Mouse (Mus musculus) layer of hippocampus, adult 9-10 months (tissue): Measurements from ENCODE around the gene Neu1.

Source experiments
- DNase-seq: peaks from one replicate; pipeline ENCODE4 v3.0.0; 2022; ENCODE audit warnings: low spot score

The Neu1 gene

DNA sequence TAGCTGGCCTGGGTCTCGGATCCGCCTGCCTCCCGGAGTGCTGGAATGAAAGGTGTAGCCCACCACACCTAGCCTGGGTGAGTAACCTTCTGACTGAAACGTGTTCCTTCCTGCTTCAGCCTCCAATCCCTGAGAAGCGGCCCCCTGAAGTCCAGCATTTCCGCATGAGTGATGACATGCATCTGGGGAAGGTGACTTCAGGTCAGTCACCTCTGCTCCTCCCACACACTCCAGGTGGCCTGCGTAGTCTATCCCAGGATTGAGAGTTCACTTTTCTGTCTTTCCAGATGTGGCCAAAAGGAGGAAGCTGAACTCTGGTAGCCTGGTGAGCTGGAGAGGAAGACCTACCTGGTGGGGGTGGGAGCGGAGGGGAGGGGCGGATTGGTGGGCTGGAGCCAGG, 28.2 kb upstream of the Neu1 start:
- DNase-seq: no peak

DNA sequence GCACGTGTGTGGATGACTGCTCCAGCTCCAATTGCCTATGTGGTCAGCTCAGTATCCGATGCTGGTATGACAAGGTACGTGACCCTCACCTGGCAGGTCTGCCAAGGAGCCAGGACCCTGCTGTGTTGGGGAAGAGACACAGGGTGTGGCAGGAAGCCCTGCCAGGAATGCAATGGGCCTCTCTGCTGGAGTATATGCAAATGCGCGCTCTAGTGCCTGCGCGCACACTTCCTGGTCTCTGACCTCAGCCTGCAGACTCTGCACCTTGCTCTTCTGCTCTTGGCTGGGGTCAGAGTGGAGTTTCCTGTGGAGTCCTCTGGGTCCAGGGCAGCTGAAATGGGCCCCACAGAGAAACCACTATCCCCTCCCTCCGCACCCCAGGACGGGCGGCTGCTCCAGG, 20.1 kb upstream of the Neu1 start:
- DNase-seq: no peak

DNA sequence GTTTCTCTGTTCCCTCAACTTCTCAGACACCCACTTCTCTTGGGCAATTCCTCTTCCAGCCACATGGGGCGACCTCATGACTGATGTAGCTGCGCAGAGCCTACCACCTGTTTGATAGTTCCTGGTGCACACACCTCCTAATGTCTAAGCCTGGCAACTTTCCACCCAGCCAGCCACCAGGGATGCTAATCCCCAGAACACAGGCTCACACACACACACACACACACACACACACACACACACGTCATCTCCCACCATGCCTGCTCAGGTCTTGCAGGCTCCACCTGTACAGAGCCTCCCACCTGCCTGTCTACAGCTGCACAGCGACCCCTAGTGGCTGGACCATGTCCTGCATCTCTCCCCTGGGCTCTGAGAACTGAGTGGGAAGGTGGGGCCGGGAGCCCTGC, 19.1 kb upstream of the Neu1 start:
- no peak for DNase-seq

DNA sequence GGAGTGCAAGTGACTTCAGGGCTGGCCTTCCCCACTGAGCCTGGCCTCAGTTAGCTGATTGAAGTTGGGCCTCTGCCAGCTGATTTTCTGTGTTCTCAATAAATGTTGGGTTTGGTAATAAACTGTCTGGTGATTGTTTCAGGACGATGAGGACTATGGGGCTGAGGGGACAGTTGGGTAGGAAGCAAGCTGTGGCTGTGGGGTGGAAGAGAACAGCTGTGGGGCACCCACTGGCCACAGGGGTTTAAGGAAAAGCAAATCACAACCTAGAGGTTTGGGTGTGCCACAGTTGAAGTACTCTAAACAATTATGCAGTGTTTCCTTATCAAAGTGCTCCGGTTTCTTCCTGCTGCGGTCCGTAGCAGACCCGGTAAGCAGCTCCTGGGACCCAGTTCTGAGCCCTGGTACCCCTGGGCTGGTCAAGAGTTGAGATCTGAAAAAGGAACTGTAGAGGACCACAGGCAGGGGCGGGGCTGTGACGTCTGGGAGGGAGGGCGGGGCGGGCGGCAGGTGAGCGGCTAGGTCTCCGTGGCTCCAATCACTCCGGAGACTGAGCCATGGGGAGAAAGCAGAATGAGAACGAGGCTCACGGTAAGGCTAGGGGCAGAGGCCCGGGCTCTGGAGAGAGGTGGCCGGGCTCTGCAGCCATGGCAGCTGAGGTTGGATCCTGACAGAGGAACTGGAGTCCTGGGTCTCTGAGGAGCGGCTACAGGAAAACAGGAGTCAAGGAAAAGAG, 17.0 kb upstream of the Neu1 start, which contains the start of gene Slc44a4:
Slc44a4 (plus strand) TSS at position 537 of the 736 bp plus-strand sequence.
- no peak for DNase-seq

DNA sequence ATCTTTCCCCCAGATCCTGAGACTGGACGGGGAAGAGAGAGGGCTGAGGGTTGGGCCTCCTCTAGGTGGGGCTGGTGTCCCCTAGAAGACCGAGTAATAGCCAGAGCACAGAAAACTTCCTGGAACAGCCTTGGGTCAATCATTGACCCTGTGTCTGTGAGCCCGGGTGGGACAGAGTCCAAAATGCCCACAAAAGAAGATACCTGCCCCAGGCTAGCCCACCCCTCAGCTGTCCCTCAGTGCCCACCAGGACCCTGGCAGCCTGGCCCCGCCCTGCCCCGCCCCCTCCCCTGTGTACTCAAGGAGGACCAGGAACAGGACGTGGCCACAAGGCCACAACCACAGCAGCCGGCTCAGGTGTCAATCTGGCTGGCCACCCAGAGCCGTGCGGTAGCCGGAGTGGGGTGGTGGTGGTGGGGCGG, 15.6 kb upstream of the Neu1 start:
- no peak for DNase-seq

DNA sequence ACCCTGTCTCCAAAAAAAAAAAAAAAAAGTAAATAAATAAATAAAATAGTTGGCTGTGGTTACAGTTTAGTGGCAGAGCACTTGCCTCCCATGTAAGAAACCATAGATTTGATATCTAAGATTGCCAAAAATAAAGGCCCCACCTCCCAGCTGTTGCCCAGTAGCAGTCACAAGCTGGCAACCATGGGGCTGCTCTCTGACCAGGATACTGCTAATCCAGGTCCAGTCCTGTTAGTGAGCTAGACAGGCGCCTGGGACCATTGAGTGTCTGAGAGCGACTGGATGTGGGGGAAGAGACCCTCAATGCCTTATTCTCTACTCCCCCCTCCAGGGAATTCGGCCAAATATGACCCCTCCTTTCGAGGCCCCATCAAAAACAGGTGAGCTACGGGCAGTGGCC, 14.7 kb upstream of the Neu1 start:
- DNase-seq: no peak

DNA sequence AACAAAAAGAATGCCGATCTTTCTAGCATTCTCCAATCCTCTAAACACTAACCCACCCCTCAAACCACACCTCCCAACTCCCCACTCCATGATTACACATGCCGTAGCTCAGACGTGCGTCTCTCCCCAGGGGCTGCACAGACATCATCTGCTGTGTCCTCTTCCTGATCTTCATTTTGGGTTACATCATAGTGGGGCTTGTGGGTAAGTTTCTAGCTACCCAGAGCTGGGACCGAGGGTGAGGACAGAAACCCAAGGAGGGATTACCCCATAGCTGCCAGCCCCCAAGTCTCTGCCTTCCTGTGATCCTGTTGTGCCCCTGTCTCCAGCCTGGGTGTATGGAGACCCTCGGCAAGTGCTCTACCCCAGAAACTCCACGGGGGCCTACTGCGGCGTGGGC, 13.9 kb upstream of the Neu1 start:
- DNase-seq: no peak

DNA sequence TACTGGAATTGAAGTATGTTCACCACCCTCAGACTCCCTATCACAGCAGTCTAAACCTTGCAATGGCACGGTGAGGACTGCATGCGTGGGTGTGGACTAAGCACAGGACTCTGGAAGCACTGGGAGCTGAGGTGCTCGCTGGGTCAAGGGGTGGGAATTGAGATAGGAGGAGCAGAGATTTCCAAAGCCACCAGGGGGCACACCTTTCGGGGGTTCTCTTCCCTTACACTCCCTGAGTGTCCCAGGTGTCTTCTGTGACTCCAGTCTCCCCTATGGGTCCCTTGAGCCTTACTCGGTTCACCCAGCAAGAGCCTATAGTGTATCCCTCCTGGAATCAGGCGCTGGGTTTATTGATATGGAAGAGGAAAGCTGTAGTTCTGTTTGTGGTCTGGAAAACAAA, 8.1 kb upstream of the Neu1 start:
- DNase-seq: no peak

DNA sequence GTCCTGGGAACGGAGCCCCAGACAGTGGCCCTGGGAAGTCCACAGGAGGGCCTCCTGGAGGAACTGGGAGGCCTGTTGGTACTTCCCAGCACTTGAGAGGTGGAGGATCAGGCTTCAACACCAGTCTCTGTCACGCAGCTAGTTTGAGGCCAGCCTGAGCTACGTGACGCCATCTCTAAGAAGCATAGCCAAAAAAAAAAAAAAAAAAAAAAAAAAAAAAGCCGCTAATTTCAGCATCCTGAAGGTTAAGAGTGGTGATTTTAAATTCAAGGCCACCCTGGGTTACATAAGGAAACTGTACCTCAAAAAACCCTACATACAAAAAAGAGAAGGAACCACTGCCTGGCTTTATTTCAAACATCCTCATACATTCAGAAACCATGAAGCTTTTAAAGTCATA, 6.8 kb upstream of the Neu1 start:
- DNase-seq: no peak

DNA sequence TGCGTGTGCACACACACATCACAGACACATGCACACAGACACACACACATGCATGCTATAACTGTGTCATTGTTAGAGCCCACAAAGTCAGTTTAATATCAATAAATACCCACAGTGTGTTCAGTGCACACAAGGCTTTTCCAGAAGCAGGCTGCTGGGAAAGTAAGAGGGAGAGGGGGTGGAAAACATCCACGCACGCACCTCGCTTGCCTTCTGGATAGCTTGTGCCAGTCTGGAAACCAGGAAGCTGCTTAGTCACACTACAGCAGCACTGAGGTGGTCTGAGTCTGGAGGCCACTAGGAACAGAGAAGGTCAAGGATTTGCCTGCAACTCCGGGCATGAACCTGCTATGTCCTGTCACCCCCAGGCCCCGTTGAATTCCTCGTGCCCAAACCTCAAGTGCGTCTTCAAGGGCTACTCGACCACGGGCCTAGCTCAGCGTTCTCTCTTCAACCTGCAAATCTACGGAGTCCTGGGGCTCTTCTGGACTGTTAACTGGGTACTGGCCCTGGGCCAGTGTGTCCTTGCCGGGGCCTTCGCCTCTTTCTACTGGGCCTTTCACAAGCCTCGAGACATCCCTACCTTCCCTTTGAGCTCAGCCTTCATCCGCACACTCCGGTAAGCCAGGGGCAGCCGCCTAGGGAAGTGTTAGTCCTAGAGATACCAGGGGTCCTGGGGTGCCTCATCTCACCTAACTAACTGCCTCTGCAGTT, 3.6 kb upstream of the Neu1 start:
- no peak for DNase-seq

DNA sequence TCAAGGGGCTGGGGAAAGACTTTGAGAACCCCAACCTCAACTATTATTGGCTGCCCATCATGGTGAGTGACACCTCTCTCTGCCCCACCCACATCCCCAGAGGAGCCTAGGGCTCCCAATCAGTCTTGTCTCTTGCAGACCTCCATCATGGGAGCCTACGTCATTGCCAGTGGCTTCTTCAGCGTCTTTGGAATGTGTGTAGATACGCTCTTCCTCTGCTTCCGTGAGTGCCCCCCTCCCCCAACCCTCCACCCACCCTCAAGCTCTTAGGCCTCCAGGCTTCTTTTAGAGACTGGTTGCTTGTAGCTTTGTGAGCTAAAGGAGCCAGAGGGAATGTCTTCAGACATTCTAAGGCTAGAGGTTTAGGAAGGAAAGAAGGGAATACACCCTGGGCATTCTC, 2.2 kb upstream of the Neu1 start:
- DNase-seq: no peak

DNA sequence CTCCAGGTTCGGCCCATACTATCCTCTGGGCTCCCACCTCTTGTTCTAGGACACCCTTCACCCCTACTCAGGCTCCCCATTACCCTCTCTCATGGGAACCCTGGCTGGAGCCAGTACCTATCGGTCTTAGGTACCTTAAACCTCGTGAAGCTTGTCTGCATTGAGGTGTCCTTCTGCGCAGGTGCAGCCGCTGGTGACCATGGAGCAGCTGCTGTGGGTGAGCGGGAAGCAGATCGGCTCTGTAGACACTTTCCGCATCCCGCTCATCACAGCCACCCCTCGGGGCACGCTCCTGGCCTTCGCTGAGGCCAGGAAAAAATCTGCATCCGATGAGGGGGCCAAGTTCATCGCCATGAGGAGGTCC, 664 bp downstream of the Neu1 start:
- no peak for DNase-seq

DNA sequence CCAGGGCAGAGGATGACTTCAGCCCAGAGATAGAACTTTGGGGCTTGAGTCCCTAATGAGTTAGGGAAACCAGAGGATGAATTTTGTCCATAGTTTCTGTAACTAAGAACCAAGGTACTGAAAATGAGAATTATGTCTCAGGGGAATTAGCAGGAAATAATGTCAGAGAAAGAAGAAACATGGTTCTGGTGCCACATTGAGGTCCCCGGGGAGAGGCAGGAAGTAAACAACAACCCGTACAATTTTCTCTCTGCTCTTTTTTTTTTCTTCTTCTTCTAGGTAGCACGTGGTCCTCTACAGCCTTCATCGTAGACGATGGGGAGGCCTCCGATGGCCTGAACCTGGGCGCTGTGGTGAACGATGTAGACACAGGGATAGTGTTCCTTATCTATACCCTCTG, 1.2 kb downstream of the Neu1 start:
- no peak for DNase-seq

DNA sequence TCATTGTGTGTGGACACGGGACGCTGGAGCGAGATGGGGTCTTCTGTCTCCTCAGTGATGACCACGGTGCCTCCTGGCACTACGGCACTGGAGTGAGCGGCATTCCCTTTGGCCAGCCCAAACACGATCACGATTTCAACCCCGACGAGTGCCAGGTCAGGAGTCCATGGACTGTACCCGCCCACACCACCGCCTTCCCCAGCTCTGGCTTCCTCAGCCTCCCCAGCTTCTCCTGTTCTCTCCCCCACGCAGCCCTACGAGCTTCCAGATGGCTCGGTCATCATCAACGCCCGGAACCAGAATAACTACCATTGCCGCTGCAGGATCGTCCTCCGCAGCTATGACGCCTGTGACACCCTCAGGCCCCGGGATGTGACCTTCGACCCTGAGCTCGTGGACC, 3.0 kb downstream of the Neu1 start:
- no peak for DNase-seq

DNA sequence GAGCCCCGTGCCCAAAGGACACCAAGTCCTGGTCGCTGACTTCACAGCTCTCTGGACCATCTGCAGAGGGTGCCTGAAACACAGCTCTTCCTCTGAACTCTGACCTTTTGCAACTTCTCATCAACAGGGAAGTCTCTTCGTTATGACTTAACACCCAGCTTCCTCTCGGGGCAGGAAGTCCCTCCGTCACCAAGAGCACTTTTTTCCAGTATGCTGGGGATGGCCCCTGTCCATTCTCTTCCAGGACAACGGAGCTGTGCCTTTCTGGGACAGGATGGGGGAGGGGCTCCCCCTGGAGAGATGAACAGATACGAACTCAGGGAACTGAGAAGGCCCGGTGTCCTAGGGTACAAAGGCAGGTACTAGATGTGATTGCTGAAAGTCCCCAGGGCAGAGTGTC, 3.8 kb downstream of the Neu1 start:
- DNase-seq: no peak

DNA sequence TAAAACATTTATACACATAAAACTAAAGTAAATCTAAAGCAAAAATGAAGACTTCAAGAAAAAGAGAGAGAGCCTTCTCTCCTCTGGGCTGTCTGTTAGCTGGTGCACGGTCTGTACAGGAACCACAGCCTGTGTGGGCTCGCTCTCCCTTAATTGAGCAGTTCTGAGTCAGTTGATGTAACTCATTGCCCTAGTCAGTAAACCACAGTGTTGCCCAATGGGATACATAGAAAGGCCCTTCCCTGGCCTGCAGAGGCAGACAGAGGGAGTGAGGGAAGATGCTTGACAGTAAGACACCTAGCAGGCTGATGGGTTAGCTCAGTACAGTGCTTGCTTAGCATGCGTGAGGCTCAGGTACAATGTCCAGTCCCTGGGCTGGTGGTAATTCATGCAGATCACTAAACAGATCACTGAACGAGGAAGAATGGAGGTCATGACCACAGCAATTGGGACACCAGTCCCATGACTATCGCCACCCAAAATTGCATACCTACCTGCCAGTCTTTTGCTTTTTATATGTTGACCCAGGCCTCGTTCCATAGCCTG, 7.0 kb downstream of the Neu1 start:
- no peak for DNase-seq

DNA sequence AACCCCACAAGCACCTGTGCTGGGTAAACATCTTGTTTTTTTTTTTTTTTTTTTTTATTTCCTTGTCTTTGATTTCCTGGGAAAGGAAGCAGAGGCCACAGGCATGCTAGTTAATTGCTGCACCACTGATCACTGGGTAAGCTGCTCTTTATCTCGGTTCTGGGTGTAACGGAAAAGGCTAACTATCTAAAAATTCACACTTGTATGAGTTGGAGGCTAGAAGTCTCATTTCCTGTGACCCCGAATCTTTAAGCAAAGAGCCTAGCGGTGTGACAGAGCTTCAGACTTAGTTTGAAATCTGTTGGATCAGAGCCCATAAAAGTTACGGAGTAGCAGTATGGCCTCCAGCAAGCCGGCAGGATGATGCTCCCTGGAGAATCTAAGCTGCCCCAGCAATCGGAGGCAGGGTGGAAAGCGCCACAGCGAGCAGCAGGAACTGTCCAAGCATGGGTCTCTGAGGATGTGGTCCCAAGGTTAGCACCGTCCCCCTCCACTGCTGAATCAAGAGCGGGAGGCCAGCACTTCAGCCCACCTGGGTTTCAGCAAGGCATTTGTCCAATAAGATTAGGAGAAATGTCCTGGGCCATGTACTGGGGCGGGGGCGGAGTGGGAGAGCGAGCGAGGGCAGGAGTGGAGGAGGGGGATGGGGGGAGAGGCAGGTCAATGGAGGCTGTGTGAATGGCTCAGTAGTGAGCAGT, 10.4 kb downstream of the Neu1 start:
- no peak for DNase-seq

DNA sequence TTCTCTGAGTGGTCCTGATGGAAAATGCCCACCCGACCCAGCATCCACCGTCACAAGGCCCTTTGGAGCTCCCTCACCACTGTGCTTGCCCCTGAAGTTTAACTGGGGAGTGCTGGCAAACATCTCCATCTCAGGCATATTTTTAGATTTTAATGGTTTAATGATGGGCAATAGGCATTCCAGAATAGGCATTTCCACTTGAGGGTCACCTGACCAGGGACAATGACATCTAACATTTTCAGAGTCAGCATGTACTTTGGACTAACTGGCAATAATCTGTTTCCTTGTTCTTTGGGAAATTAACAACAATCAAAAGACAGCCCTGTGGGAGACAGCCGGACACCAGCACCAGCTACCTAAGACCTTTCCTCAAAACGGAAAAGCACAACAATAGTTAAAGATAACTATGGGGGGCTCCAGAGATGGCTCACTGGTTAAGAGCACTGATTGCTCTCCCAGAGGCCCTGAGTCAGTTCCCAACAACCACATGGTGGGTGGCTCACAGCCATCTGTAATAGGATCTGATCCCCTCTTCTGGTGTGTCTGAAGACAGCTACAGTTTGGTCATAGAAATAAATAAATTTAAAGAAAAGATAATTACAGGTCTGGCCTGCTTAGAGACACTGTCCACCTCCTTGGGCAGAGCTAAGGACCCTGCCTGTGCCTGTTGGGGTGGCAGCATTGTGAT, 12.2 kb downstream of the Neu1 start:
- no peak for DNase-seq

DNA sequence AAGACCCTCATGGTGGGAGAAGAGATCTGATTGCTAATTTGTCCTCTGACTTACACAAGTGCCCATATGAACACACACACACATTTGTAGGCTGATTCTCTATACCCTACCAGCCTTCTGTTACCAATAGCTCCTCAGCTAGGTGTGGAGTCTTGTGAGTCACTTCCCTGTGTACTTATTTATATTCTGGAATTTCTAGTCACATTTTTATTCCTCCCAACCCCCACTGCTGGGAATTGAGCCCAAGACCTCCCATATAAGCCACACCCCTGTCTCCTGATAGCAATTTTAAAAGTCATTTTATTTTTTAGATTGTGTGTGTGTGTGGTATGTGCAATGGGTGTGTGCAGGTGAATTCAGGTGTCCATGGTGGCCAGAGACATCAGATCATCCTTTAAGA, 13.3 kb downstream of the Neu1 start:
- DNase-seq: no peak

DNA sequence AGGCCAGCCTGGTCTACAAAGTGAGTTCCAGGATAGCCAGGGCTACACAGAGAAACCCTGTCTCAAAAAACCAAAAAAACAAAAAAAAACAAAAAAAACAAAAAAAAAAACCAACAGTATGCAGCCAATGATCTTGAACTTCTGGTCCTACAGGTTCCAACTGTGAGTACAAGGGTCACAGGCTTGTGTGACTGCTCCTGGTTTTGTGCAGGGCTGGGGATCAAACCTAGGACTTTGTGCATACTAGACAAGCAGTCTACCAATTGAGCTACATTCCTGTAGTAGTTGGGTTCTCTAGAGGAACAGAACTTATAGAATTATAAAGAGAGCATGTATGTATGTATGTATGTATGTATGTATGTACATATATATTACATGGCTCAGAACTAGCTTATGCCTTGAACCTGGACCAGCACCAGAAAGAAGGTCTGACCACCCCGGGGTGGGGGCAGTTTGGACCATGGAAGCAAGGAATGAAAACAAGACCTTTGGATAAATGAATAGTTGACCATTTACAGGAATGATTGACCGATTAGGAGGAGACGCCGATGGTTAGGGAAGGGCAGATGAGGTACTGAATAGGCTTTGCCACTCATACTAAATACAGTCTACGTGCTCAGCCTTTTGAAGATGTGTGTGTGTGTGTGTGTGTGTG, 15.6 kb downstream of the Neu1 start:
- DNase-seq: no peak

DNA sequence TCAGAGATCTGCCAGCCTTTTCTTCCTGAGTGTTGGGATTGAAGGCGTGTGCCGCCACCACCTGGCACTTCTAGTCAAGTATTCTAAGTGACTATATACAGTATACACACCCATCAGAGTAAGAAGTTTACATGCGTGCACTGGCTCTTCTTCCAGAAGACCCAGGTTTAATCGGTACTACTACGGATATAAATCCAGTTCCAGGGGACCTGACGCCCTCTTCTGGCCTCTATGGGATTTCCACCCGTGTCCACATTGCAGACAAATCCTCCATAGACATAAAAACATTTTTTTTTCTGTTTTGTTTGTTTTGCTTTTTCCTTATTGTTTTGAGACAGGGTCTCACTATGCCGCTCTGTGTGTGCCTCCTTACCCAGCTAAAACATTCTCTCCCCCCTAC, 16.6 kb downstream of the Neu1 start:
- no peak for DNase-seq
